Mouse (Mus musculus) stomach, postnatal 0 days (tissue): ENCODE measurements around the gene Gm7694.

Experiments
- CTCF ChIP-seq: IDR thresholded peaks from 2 replicates; pipeline ENCODE4 v1.5.1; 2016; ENCODE audit warnings: antibody characterized with exemption, low read depth, mild to moderate bottlenecking, moderate library complexity
- EP300 ChIP-seq: optimal IDR thresholded peaks from 2 replicates; pipeline ENCODE3; 2016; ENCODE audit warnings: antibody characterized with exemption

GRCm38 (mm10) chr1:170293257-170293656, 12.9 kb downstream of the Gm7694 start:
- TF ChIP-seq EP300 (no peak), CTCF (no peak)
